Mouse (Mus musculus) testis, adult 2 months (tissue): Measurements from ENCODE around the gene Car11.

Experiments
- CTCF ChIP-seq: fragments of 200-500 bp; IDR thresholded peaks from 2 replicates; pipeline ENCODE4 v1.5.1; 2012; ENCODE audit warnings: low read depth, mild to moderate bottlenecking, inconsistent platforms, low read length, moderate library complexity; ENCODE audit not compliant: control insufficient read depth, insufficient read depth, insufficient replicate concordance
- POLR2A ChIP-seq: fragments of 200-500 bp; IDR thresholded peaks from 2 replicates; pipeline ENCODE4 v1.6.1; 2012; ENCODE audit warnings: low read depth, mild to moderate bottlenecking, inconsistent platforms, low read length, moderate library complexity; ENCODE audit not compliant: control insufficient read depth

DNA sequence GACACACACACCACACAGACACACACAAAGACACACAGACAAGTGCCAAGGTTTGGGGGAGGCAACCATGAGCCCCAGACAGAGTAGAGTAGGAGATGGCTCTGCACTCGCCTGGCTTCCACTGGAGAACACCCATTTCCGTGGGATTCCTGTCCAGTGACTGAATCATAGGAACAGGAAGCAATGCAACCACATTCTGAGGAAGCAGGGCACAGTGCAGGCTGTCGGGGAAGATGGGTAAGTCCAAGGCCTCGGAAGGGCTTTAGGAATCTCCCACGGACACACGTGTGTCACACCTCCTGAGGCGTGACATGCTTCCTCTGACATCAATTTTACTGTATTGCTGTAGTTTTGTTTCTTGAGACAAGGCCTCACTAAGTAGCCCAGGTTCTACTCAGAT, 48.5 kb downstream of the Car11 start:
- TF ChIP-seq CTCF (no peak), POLR2A (no peak)
